Mouse (Mus musculus) lung, postnatal 0 days (tissue): ENCODE measurements around the gene Ces4a.

Experiments used
- CTCF ChIP-seq: IDR thresholded peaks from 2 replicates; pipeline ENCODE4 v1.5.1; 2016; ENCODE audit warnings: antibody characterized with exemption, mild to moderate bottlenecking
- EP300 ChIP-seq: IDR thresholded peaks from 2 replicates; pipeline ENCODE4 v1.6.1; 2016; ENCODE audit warnings: antibody characterized with exemption, mild to moderate bottlenecking, control low read depth

DNA sequence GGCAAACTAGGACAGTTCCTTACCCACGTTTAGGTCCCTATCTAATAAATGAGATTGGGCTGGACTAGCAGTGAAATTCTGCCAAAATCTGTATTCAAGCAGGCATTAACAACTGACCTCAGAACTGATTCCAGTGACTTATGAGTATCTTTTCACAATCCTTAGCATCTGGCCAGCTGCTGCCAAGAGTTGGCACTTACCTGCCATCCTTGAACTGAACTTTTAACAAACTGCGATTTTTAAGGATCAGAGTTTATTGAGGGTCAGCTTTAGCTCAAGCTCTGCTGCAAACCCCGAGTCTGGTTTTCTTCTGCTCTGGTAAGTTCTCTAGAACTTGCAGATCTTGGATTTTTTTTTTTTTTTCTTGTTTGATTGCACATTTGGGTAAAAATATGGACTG, 38.0 kb downstream of the Ces4a start:
- no peak for TF ChIP-seq CTCF
- TF ChIP-seq EP300 = no peak
